Mouse (Mus musculus) olfactory bulb, adult 2 months (tissue): ENCODE results near the gene Gm5269.

Experiments used
- CTCF ChIP-seq: fragments of 200-500 bp; IDR thresholded peaks from 2 replicates; pipeline ENCODE4 v1.5.1; 2012; ENCODE audit warnings: low read depth, mild to moderate bottlenecking, low read length, moderate library complexity; ENCODE audit not compliant: insufficient read depth
- POLR2A ChIP-seq: fragments of 200-500 bp; IDR thresholded peaks from 2 replicates; pipeline ENCODE4 v1.6.1; 2012; ENCODE audit warnings: mild to moderate bottlenecking, low read depth, low read length, moderate library complexity; ENCODE audit not compliant: insufficient read depth

DNA sequence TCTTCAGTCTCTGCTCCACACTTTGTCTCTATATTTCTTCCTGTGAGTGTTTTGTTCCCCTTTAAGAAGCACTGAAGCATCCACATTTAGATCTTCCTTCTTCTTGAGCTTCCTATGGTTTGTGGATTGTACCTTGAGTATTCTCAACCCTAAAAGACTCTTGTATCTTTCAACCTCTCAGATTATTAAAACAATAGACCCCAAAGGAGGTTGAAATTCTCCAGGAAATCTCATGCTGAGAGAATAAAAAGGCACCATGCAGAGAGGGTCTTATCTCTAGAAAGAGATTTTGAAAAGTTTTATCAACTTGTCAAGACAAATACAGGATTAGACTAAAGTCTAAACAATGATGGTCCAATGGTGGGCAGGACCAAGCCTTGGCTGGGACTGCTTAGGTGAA, 6.7 kb downstream of the Gm5269 start:
- TF ChIP-seq POLR2A (no peak), CTCF (no peak)
